Mouse (Mus musculus) hindlimb bud, embryonic 11.5 days (tissue): Measurements from ENCODE around the gene Rftn2.
"Not testable (repeated sequence)": the region's sequence is repeated elsewhere in the genome, so short reads cannot be mapped to it uniquely, and the experiment has no call there.

Experiments used
- DNase-seq: peaks from one replicate; pipeline ENCODE4 v3.0.0-alpha.2; 2012; ENCODE audit warnings: low read depth, low spot score; ENCODE audit errors: extremely low spot score

The Rftn2 gene

GRCm38 (mm10) chr1:55130190-55130916 lies 96.2 kb downstream of the Rftn2 start:
- DNase-seq, result no peak

DNA sequence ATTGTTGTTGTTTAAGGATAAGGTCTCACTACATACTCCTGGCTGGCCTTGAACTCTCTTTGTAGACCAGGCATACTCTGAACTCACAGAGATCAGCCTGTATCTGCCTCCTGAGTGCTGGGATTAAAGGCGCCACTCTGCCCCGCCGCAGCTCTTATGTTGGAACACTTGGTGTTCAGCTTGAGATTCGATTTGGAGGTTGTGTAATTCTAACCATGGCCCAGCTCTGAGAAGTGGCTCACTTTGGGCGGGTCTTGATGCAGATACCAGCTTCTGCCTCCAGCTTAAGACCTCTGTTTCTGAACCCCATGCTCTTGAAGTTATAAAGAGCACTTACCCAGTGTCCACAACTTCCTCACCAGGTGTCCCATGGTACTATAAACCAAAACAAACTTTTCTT lies 96.9 kb downstream of the Rftn2 start:
- no peak for DNase-seq

GRCm38 (mm10) chr1:55124136-55124535 lies 102.4 kb downstream of the Rftn2 start:
- not testable (repeated sequence) for DNase-seq

GRCm38 (mm10) chr1:55123561-55123960 lies 103.0 kb downstream of the Rftn2 start:
- no peak for DNase-seq

GRCm38 (mm10) chr1:55123046-55123445 lies 103.5 kb downstream of the Rftn2 start:
- DNase-seq, result no peak
